Mouse (Mus musculus) stomach, postnatal 0 days (tissue): ENCODE measurements at regions not wholly inside any gene's neighbourhood (a gene's known extent, or its start where the extent isn't known, plus 50 kb on each side); places are given as distances from the start of the nearest gene placed in this dataset.

Experiments
- ATAC-seq: fragments of 200-750 bp; cut with Nextera tagmentation; 2 replicates; pipeline ENCODE4 v1.8.0; 2017; ENCODE audit not compliant: low FRiP score, low TSS enrichment
- DNase-seq: peaks from one replicate; pipeline ENCODE4 v3.0.0-alpha.2; 2016; ENCODE audit warnings: low spot score
- H3K27ac ChIP-seq: fragments of 300-500 bp; sonication (generic); replicated peaks from 2 replicates; pipeline ENCODE4 v1.5.1; 2014; ENCODE audit warnings: mild to moderate bottlenecking, control low read depth
- H3K27me3 ChIP-seq: fragments of 300-500 bp; sonication (generic); 2 replicates; pipeline ENCODE4 v1.6.1; 2014; ENCODE audit warnings: low read length; ENCODE audit not compliant: control insufficient read depth, insufficient read depth
- H3K36me3 ChIP-seq: fragments of 300-500 bp; sonication (generic); 2 replicates; pipeline ENCODE4 v1.6.1; 2014; ENCODE audit warnings: low read length, mixed read lengths; ENCODE audit not compliant: control insufficient read depth, insufficient read depth
- H3K4me1 ChIP-seq: fragments of 300-500 bp; sonication (generic); replicated peaks from 2 replicates; pipeline ENCODE4 v1.6.1; 2014; ENCODE audit warnings: antibody characterized with exemption; ENCODE audit not compliant: control insufficient read depth, insufficient read depth
- H3K4me2 ChIP-seq: fragments of 300-500 bp; sonication (generic); replicated peaks from 2 replicates; pipeline ENCODE4 v1.6.1; 2014; ENCODE audit warnings: low read depth, mild to moderate bottlenecking, control low read depth, moderate library complexity
- H3K4me3 ChIP-seq: fragments of 300-500 bp; sonication (generic); 2 replicates; pipeline ENCODE4 v1.5.1; 2014; ENCODE audit warnings: low read depth, low read length, control low read depth
- H3K9ac ChIP-seq: fragments of 300-500 bp; sonication (generic); 2 replicates; pipeline ENCODE4 v1.6.1; 2014; ENCODE audit warnings: mild to moderate bottlenecking, low read length, control low read depth, mixed read lengths
- H3K9me3 ChIP-seq: fragments of 300-500 bp; sonication (generic); 2 replicates; pipeline ENCODE4 v1.6.1; 2016; ENCODE audit warnings: low read length; ENCODE audit not compliant: control insufficient read depth
- CTCF ChIP-seq: IDR thresholded peaks from 2 replicates; pipeline ENCODE4 v1.5.1; 2016; ENCODE audit warnings: antibody characterized with exemption, low read depth, mild to moderate bottlenecking, moderate library complexity
- EP300 ChIP-seq: optimal IDR thresholded peaks from 2 replicates; pipeline ENCODE3; 2016; ENCODE audit warnings: antibody characterized with exemption
- WGBS: fragments of 180-500 bp; shearing (Covaris S2); extraction: QIAGEN DNeasy Blood & Tissue Kit; methylation state at CpG from one replicate; pipeline ENCODE4 v1.1.7; 2014; 5-methylcytosine and 5-hydroxymethylcytosine counted together

GRCm38 (mm10) chr1:71887809-71888208 is 234.8 kb upstream of the Fn1 start:
- DNase-seq: no peak
- H3K9me3 ChIP-seq: no peaks in the 10 kb centered on the region
- H3K36me3 ChIP-seq: no peaks in the 10 kb centered on the region
- WGBS: 72% methylated on average over 3 of the region's 3 CpGs
- H3K9ac ChIP-seq: no peak overlapping the region
- H3K27me3 ChIP-seq: no peaks in the 10 kb centered on the region
- no peak for ATAC-seq
- H3K4me1 ChIP-seq: no peaks in the 10 kb centered on the region
- H3K27ac ChIP-seq: no peak overlapping the region
- H3K4me3 ChIP-seq: no peak overlapping the region
- H3K4me2 ChIP-seq: no peak overlapping the region
- TF ChIP-seq CTCF (no peak), EP300 (no peak)

- ATAC-seq (no peak), DNase-seq (no peak)
- H3K4me3 ChIP-seq: no peak overlapping the region
- H3K4me2 ChIP-seq: no peak overlapping the region
- TF ChIP-seq EP300 (no peak), CTCF (no peak)
- H3K9ac ChIP-seq: no peak overlapping the region
- H3K4me1 ChIP-seq: no peaks in the 10 kb centered on the region
- H3K36me3 ChIP-seq: no peaks in the 10 kb centered on the region
- no peak overlapping the region for H3K27ac ChIP-seq
- WGBS: 59% methylated on average over 6 of the region's 6 CpGs
- no peaks in the 10 kb centered on the region for H3K27me3 ChIP-seq
- no peaks in the 10 kb centered on the region for H3K9me3 ChIP-seq
Measured at GRCm38 (mm10) chr1:71886903-71887302, 233.9 kb upstream of the Fn1 start.

DNA sequence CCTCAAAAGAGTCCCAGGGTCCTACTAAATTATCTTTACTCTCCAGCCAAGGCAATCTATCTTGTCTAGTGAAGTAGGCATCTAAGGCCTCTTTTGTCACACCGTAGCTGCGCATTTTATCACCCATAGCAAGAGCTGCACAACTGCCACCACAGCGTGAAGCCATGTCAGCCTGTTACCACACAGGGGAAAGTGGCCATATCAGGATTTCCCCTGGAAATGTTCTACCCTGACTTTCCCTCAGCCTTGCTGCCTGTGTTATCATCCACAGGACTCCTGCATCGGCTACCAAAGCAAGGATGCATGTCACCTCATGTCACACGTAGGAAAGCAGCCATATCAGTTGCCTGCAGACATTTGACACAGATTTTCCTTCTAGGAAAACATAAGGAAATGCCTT is 233.2 kb upstream of the Fn1 start:
- Histone ChIP-seq H3K9me3 (no peaks in the 10 kb centered on the region), H3K36me3 (no peaks in the 10 kb centered on the region), H3K4me3 (no peak overlapping the region), H3K9ac (no peak overlapping the region), H3K27me3 (no peaks in the 10 kb centered on the region), H3K4me2 (no peak overlapping the region), H3K27ac (no peak overlapping the region), H3K4me1 (no peaks in the 10 kb centered on the region)
- 72% methylated on average over 5 of the region's 5 CpGs for WGBS
- no peak for ATAC-seq
- DNase-seq: no peak
- no peak for TF ChIP-seq CTCF

- ATAC-seq: no peak
- Histone ChIP-seq H3K27me3 (no peaks in the 10 kb centered on the region), H3K4me2 (no peak overlapping the region), H3K4me3 (no peak overlapping the region), H3K36me3 (no peaks in the 10 kb centered on the region), H3K27ac (no peak overlapping the region), H3K9ac (no peak overlapping the region), H3K9me3 (no peaks in the 10 kb centered on the region), H3K4me1 (no peaks in the 10 kb centered on the region; the same call in 1 of the 2 replicates)
- 70% methylated on average over 12 of the region's 12 CpGs for WGBS
- no peak for DNase-seq
- TF ChIP-seq EP300 (no peak), CTCF (no peak)
Measured at GRCm38 (mm10) chr1:71881851-71882250, 228.9 kb upstream of the Fn1 start.

GRCm38 (mm10) chr1:71881191-71881590 is 228.2 kb upstream of the Fn1 start:
- H3K36me3 ChIP-seq: no peaks in the 10 kb centered on the region
- H3K27me3 ChIP-seq: no peaks in the 10 kb centered on the region
- no peaks in the 10 kb centered on the region for H3K9me3 ChIP-seq
- TF ChIP-seq CTCF (no peak), EP300 (no peak)
- H3K27ac ChIP-seq: no peak overlapping the region
- no peaks in the 10 kb centered on the region; the same call in 1 of the 2 replicates for H3K4me1 ChIP-seq
- ATAC-seq: no peak
- H3K4me3 ChIP-seq: no peak overlapping the region
- DNase-seq: no peak
- 74% methylated on average over 4 of the region's 4 CpGs for WGBS
- no peak overlapping the region for H3K4me2 ChIP-seq
- no peak overlapping the region for H3K9ac ChIP-seq

GRCm38 (mm10) chr1:71880480-71880879 is 227.5 kb upstream of the Fn1 start:
- TF ChIP-seq EP300: no peak
- no peak overlapping the region for H3K4me3 ChIP-seq
- no peaks in the 10 kb centered on the region for H3K27me3 ChIP-seq
- no peak overlapping the region for H3K4me2 ChIP-seq
- WGBS: 48% methylated on average over 6 of the region's 6 CpGs
- H3K4me1 ChIP-seq: no peaks in the 10 kb centered on the region; the same call in 1 of the 2 replicates
- no peaks in the 10 kb centered on the region for H3K9me3 ChIP-seq
- H3K36me3 ChIP-seq: no peaks in the 10 kb centered on the region
- ATAC-seq (no peak), DNase-seq (no peak)
- H3K9ac ChIP-seq: no peak overlapping the region
- H3K27ac ChIP-seq: no peak overlapping the region
